Mouse (Mus musculus) heart, embryonic 16.5 days (tissue): Measurements from ENCODE around the gene Suv39h2. TPM values are rescaled to one million over a fixed set of nuclear protein-coding genes. Genes with fewer than 3 reads are reported as not detected.

Source experiments
- ATAC-seq: fragments of 200-750 bp; cut with Nextera tagmentation; replicated peaks from 2 replicates; pipeline ENCODE4 v1.8.0; 2017; ENCODE audit warnings: moderate number of reproducible peaks; ENCODE audit not compliant: insufficient read depth, low FRiP score; ENCODE audit errors: extremely low read depth
- H3K27ac ChIP-seq: fragments of 300-500 bp; sonication (generic); 2 replicates; pipeline ENCODE4 v1.5.1; 2014; ENCODE audit warnings: mild to moderate bottlenecking, low read length, control low read depth, moderate library complexity
- H3K27me3 ChIP-seq: fragments of 300-500 bp; sonication (generic); 2 replicates; pipeline ENCODE4 v1.6.1; 2014; ENCODE audit warnings: low read length, mixed read lengths; ENCODE audit not compliant: control insufficient read depth, insufficient read depth
- H3K36me3 ChIP-seq: fragments of 300-500 bp; sonication (generic); 2 replicates; pipeline ENCODE4 v1.6.1; 2014; ENCODE audit not compliant: control insufficient read depth, insufficient read depth
- H3K4me1 ChIP-seq: fragments of 300-500 bp; sonication (generic); 2 replicates; pipeline ENCODE4 v1.6.1; 2014; ENCODE audit warnings: low read length, mixed read lengths; ENCODE audit not compliant: control insufficient read depth, insufficient read depth
- H3K4me2 ChIP-seq: fragments of 300-500 bp; sonication (generic); 2 replicates; pipeline ENCODE4 v1.6.1; 2014; ENCODE audit warnings: low read depth, mild to moderate bottlenecking, control low read depth, low read length
- H3K4me3 ChIP-seq: fragments of 300-500 bp; sonication (generic); 2 replicates; pipeline ENCODE4 v1.5.1; 2014; ENCODE audit warnings: mild to moderate bottlenecking, control low read depth, low read length
- H3K9ac ChIP-seq: fragments of 300-500 bp; sonication (generic); 2 replicates; pipeline ENCODE4 v1.6.1; 2014; ENCODE audit warnings: low read length, control low read depth
- H3K9me3 ChIP-seq: fragments of 300-500 bp; sonication (generic); replicated peaks from 2 replicates; pipeline ENCODE4 v1.6.1; 2016; ENCODE audit warnings: low read length; ENCODE audit not compliant: control insufficient read depth
- WGBS: fragments of 180-500 bp; shearing (Covaris S2); extraction: QIAGEN DNeasy Blood & Tissue Kit; methylation state at CpG from one replicate; pipeline ENCODE4 v1.1.7; 2014; 5-methylcytosine and 5-hydroxymethylcytosine counted together
- polyA plus RNA-seq: library from polyadenylated mRNA; unstranded; fragments of >200 nt; fragmentation: Nextera tagmentation; extraction: Ambion mirVana; gene quantifications from 2 replicates; pipeline ENCODE4 v1.2.1, GENCODE M21; 2015

Gene Suv39h2
- polyA plus RNA-seq, result 5.5 and 5.8 TPM in 2 replicates

DNA sequence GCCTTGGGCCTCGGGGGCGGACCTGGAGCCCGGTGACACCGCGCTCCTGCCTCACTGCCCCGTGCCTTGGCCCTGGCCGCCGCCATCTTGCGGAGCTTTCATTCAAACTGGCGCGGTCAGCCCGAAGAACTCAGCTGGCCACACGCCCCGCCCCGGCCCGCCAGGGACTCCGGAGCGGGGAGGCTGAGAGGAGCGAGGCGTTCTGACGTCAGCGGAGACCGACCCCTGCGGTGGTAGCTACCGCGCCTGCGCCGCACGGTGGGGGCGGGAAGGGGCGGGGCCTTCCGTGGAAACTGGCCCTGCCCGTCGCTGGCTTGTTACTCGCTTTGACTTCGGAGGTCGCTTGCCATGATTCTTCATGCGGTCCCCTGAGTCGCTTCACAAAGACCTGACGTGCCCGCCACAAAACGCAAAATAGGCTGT lies at the start of gene Suv39h2:
Suv39h2 (minus strand) TSS at position 171 of the 423 bp plus-strand sequence.
- WGBS, result 0% methylated on average over 42 of the region's 42 CpGs
- peak within 1 kb of the TSS; percentile 87 for H3K27ac ChIP-seq
- no peaks in the 10 kb centered on the region for H3K27me3 ChIP-seq
- peak; percentile 98 for ATAC-seq
- H3K4me3 ChIP-seq, result peak within 1 kb of the TSS; percentile 100
- H3K4me2 ChIP-seq, result peak within 1 kb of the TSS; percentile 94
- H3K36me3 ChIP-seq, result no peaks in the 10 kb centered on the region
- H3K9ac ChIP-seq, result peak within 1 kb of the TSS; percentile 94
- peaks cover 15% of the 10 kb centered on the region for H3K4me1 ChIP-seq
- H3K9me3 ChIP-seq, result no peaks in the 10 kb centered on the region

DNA sequence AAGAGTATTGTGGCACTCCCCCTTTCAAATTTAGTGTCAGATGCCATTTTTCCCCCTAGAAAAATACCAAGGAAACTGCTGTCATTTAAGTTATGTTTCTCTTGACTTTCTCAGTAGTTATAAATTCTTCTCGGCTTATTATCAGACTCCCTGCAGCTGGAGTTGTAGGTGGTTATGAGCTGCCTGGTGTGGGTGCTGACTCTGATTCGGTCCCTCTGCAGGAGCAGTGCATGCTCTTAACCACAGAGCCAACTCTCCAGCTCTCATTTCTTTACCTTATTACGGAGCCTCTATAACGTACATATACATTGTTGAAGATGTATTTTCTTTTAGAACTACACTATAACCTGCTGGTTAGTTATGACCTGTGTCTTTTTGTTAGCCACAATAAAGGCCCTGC lies 47.7 kb upstream of the Suv39h2 start:
- Histone ChIP-seq H3K4me1 (no peaks in the 10 kb centered on the region), H3K36me3 (no peaks in the 10 kb centered on the region), H3K27me3 (no peaks in the 10 kb centered on the region), H3K4me3 (no peak overlapping the region), H3K9ac (no peak overlapping the region), H3K27ac (no peak overlapping the region), H3K4me2 (no peak overlapping the region), H3K9me3 (no peaks in the 10 kb centered on the region)
- no peak for ATAC-seq
- 70% methylated on average over 4 of the region's 4 CpGs for WGBS

DNA sequence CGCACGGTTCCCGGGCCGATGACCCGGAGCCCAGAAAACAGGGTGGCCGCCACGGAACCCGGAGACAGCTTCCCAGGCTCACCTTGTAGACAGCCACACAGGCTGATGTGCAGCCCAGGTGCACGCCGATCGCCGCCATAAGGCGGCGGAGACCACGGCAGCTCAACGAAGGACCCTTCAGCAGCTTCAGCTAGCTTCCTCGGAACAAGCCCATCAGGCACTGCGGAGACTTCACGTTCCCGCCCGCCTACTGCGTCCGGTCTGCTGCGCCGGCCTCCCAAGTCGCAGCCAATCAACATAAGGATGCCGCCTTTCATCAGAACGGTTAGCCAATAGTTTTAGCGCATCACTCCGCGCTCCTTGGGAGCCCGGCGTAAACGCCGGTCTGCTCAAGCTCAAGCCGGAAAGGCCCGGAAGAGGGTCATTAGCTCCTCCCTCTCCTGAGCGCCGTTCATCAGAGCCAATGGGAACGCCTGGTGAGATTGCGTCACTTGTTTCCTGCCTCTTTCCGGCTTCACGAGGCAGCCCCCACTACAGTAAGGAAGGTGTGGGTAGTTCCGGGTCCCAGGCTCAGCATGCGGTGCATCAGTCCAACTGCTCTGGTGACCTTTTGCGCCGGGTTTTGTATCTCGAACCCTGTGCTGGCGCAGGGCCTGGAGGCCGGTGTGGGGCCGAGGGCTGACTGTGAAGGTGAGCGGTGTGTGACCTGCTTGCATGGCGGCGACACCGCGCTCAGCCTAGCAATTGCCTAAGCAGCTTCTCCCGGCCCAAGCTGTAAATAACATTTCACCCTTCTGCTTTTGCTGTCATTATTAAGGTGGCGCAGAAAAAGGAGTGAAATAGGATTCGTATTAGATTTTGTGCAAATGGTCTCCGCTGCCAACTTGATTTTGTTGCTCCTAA lies 38.0 kb upstream of the Suv39h2 start, which contains the start of the genes Gm45902, Hspa14 and Cdnf:
Gm45902 (minus strand) TSS at position 239 of the 903 bp plus-strand sequence.
Hspa14 (minus strand) TSS at position 263 of the 903 bp plus-strand sequence.
Cdnf (plus strand) TSS at position 479 of the 903 bp plus-strand sequence.
- no peaks in the 10 kb centered on the region for H3K9me3 ChIP-seq
- ATAC-seq, result peak; percentile 99
- WGBS, result under 1% methylated on average over 60 of the region's 60 CpGs

DNA sequence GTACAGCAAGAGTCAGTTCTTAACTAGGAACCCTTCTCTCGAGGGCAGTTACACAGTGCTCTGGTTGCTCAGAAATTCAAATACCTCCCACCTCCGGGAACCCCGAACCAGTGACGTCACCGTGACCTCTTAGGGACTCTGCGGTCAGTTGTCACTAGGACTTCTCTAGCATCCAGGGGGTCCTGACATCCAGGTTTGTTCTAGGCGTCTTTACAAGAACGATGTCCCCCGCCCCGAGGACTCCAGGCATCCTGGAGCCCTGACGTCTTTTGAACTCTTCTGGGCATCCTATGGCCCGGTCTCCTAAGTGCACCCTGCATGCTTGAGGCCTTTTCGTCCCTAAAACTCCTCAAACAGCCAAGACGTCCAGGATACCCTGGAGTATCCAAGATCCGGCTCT lies 37.2 kb upstream of the Suv39h2 start:
- Histone ChIP-seq H3K27me3 (no peaks in the 10 kb centered on the region), H3K4me2 (peak overlapping the region; percentile 77), H3K9me3 (no peaks in the 10 kb centered on the region), H3K36me3 (peaks cover 24% of the 10 kb centered on the region), H3K27ac (peak overlapping the region; percentile 73), H3K4me1 (peaks cover 12% of the 10 kb centered on the region; the same call in 1 of the 2 replicates), H3K9ac (peak overlapping the region; percentile 83), H3K4me3 (peak overlapping the region; percentile 81)
- ATAC-seq, result no peak
- WGBS, result under 1% methylated on average over 15 of the region's 15 CpGs

More for the DNA sequence above, 38.0 kb upstream of the Suv39h2 start, which contains the start of the genes Gm45902, Hspa14 and Cdnf:
- Histone ChIP-seq H3K27ac (peak within 1 kb of the TSS; percentile 78), H3K27me3 (no peaks in the 10 kb centered on the region), H3K4me1 (peaks cover 12% of the 10 kb centered on the region; the same call in 1 of the 2 replicates), H3K4me3 (peak within 1 kb of the TSS; percentile 81), H3K36me3 (peaks cover 21% of the 10 kb centered on the region), H3K9ac (peak within 1 kb of the TSS; percentile 83), H3K4me2 (peak within 1 kb of the TSS; percentile 77)

DNA sequence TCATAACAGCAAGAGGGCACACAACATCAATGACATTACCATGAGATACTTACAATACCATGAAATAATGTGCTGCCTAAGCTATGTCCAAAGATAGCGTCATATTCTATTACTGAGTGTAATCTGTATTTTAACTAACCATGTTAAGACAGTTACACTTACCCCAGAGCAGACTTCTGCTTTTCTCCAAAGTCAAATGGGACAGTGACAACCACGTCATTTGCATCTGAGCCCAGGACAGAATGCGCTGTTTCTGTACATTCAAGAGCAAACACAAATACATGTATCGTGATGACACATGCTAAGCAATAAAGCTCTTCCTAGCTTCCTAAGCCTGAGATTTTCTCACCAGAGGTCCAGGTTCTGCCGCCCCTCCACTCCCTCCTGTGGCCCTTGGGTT lies 26.1 kb upstream of the Suv39h2 start:
- H3K27me3 ChIP-seq, result no peaks in the 10 kb centered on the region
- ATAC-seq, result no peak
- no peak overlapping the region for H3K27ac ChIP-seq
- no peak overlapping the region for H3K4me3 ChIP-seq
- WGBS, result 94% methylated on average over 5 of the region's 5 CpGs
- no peak overlapping the region for H3K4me2 ChIP-seq
- H3K4me1 ChIP-seq, result no peaks in the 10 kb centered on the region
- no peak overlapping the region for H3K9ac ChIP-seq
- H3K36me3 ChIP-seq, result peaks cover 46% of the 10 kb centered on the region
- no peaks in the 10 kb centered on the region for H3K9me3 ChIP-seq

DNA sequence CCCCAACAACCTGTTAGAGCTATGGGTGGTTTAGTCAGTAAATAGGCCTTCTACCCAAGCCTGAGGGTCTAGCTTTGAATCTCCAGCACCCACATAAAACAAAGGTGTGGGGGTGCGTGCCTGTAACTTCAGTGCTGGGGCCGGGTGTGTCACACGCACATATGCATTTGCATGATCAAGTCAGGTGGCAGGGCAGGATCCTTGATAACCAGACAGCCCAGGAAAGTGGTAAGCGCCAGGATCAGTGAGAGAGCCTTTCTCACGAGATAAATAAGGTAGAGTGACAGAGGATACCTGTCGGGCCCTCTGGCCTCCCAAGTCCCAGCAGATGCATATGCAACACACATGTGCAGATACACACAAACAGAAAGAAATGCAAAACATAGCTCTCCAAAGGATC lies 24.7 kb upstream of the Suv39h2 start:
- Histone ChIP-seq H3K9ac (no peak overlapping the region), H3K4me3 (no peak overlapping the region), H3K36me3 (peaks cover 49% of the 10 kb centered on the region), H3K9me3 (no peaks in the 10 kb centered on the region), H3K27me3 (no peaks in the 10 kb centered on the region), H3K4me1 (no peaks in the 10 kb centered on the region), H3K27ac (no peak overlapping the region), H3K4me2 (no peak overlapping the region)
- ATAC-seq, result no peak
- WGBS, result 85% methylated on average over 6 of the region's 6 CpGs

DNA sequence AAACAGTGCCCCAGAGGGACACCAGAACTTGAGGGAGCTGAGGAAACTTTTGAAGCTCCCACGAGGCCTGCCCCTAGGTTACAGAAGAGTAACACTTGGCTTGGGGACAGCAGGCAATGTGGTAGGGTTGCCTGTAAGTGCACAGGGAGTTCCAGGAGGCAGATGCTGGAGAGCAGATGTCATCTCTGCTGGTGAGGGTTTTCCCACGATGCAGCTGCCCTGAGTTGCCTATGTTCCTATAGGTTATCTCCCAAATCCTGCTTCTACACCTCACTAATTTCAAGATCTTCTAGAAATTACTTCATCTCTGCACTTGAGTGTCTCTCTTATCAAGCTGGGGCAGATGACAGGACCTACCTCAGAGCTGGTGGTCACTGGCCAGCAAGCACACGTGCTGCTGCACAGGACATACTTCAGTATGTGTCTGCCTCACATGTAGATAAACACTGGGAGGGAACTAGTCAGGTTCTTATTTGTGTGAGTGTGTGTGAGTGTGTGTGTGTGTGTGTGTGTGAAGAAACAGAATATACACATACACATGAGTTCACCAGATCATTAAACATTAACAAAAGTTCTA lies 19.1 kb upstream of the Suv39h2 start:
- Histone ChIP-seq H3K4me3 (no peak overlapping the region), H3K4me1 (no peaks in the 10 kb centered on the region), H3K4me2 (no peak overlapping the region), H3K27ac (no peak overlapping the region), H3K9ac (no peak overlapping the region), H3K27me3 (no peaks in the 10 kb centered on the region), H3K36me3 (peaks cover 55% of the 10 kb centered on the region), H3K9me3 (no peaks in the 10 kb centered on the region)
- ATAC-seq, result no peak
- WGBS, result 74% methylated on average over 3 of the region's 3 CpGs

DNA sequence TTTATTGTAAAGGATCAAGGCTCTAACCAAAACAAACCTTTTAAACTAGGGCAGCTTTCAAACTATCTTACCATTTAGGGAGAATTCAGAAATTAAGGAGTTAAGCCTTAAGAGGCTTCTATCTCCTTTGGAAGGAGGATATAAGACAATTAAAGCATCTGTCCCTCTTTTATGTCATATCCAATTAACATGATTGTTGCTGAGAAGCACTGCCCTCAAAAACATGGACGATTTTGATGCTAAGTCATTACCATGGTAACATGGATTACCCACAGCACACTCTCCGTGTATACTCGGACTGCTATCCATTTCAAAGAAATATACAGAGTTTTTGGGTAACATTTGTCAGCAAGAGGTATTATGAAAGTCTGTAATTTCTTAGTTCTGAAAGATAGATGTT lies 15.0 kb upstream of the Suv39h2 start:
- Histone ChIP-seq H3K27me3 (no peaks in the 10 kb centered on the region), H3K4me1 (no peaks in the 10 kb centered on the region), H3K4me3 (no peak overlapping the region), H3K9me3 (no peaks in the 10 kb centered on the region), H3K9ac (no peak overlapping the region), H3K27ac (no peak overlapping the region), H3K36me3 (peaks cover 35% of the 10 kb centered on the region), H3K4me2 (no peak overlapping the region)
- no peak for ATAC-seq
- 84% methylated on average over 3 of the region's 3 CpGs for WGBS

DNA sequence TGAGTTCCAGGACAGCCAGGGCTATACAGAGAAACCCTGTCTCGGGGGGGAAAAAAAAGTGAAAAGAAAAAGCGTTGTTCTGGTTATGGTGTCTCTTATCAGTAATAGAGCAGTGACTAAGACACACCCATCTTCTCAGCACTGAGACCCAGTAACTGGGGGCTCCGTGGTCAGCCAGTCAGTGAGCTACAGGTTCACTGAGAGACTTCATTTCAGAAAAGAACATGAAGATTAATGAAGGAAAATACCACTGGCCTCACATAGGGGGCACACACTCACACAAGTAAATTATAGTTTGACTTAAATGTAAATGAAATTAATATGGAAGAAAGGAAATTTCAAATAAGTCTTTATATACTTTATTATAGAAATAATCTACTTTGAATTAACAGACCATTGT lies 5.4 kb upstream of the Suv39h2 start:
- Histone ChIP-seq H3K27me3 (no peaks in the 10 kb centered on the region), H3K4me2 (no peak overlapping the region), H3K27ac (no peak overlapping the region), H3K36me3 (no peaks in the 10 kb centered on the region), H3K9me3 (no peaks in the 10 kb centered on the region), H3K9ac (no peak overlapping the region), H3K4me1 (peaks cover 5% of the 10 kb centered on the region; the same call in 1 of the 2 replicates), H3K4me3 (no peak overlapping the region)
- no peak for ATAC-seq
- WGBS, result 88% methylated on average over 3 of the region's 3 CpGs
